Mouse (Mus musculus) thymus, adult 2 months (tissue): ENCODE measurements at regions not wholly inside any gene's neighbourhood (a gene's known extent, or its start where the extent isn't known, plus 50 kb on each side); places are given as distances from the start of the nearest gene placed in this dataset.

ENCODE experiments used
- CTCF ChIP-seq: fragments of 200-500 bp; IDR thresholded peaks from 2 replicates; pipeline ENCODE4 v1.5.1; 2012; ENCODE audit warnings: mild to moderate bottlenecking, control low read depth, low read length, moderate library complexity, borderline replicate concordance; ENCODE audit not compliant: control insufficient read depth, poor library complexity, insufficient read depth; ENCODE audit errors: extremely low read depth
- POLR2A ChIP-seq: fragments of 200-500 bp; IDR thresholded peaks from 2 replicates; pipeline ENCODE4 v1.6.1; 2012; ENCODE audit warnings: mild to moderate bottlenecking, low read length, control low read depth, moderate library complexity; ENCODE audit not compliant: control insufficient read depth, poor library complexity, insufficient read depth; ENCODE audit errors: extremely low read depth

GRCm38 (mm10) chr13:110696549-110696948 lies 301.7 kb downstream of the Plk2 start:
- TF ChIP-seq POLR2A = no peak
- no peak for TF ChIP-seq CTCF
